Mouse (Mus musculus): ENCODE measurements around the gene Fam53b. TPM values are rescaled to one million over a fixed set of nuclear protein-coding genes. Genes with fewer than 3 reads are reported as not detected.

Fam53b gene
- polyA plus RNA-seq, 1 experiment: 26.5 TPM

- no peak overlapping the region for H3K4me3 ChIP-seq
- peaks cover 5% of the 10 kb centered on the region for H3K36me3 ChIP-seq (ENCODE audit: control insufficient read depth, insufficient read depth)
- H3K79me2 ChIP-seq (ENCODE audit: control insufficient read depth, insufficient read depth): no peaks in the 10 kb centered on the region
- H3K4me2 ChIP-seq (ENCODE audit: low read depth): no peak overlapping the region
- no peak overlapping the region for H3ac ChIP-seq (ENCODE audit: control insufficient read depth, insufficient read length)
- peak; percentile 36 to 88 (median 81) for TF ChIP-seq MYOD1 (IDR thresholded peaks at IDR 0.05; ENCODE audit: control insufficient read depth in 1 of 3, insufficient read length in 2 of 3, low read depth in 2 of 3)
- TF ChIP-seq MYOG (IDR thresholded peaks at IDR 0.05; ENCODE audit: control insufficient read depth in 1 of 3, insufficient read depth in 1 of 3, insufficient read length in 2 of 3, low read depth in 2 of 3): peak in 1 of 3 experiments; percentile 55
- TF ChIP-seq E2F4 (IDR thresholded peaks at IDR 0.05; ENCODE audit: insufficient read depth): no peak
- no peaks in the 10 kb centered on the region for H3K27me3 ChIP-seq (ENCODE audit: control insufficient read depth, insufficient read depth, insufficient read length)
Observed at GRCm38 (mm10) chr7:132841287-132841686, 27.6 kb upstream of the Fam53b start.

GRCm38 (mm10) chr7:132830955-132831354 lies 17.3 kb upstream of the Fam53b start:
- H3K27me3 ChIP-seq (ENCODE audit: control insufficient read depth, insufficient read depth, insufficient read length): no peaks in the 10 kb centered on the region
- H3K4me3 ChIP-seq: no peak overlapping the region
- H3K36me3 ChIP-seq (ENCODE audit: control insufficient read depth, insufficient read depth): peaks cover 26% of the 10 kb centered on the region
- no peak overlapping the region for H3ac ChIP-seq (ENCODE audit: control insufficient read depth, insufficient read length)
- H3K79me2 ChIP-seq (ENCODE audit: control insufficient read depth, insufficient read depth): no peaks in the 10 kb centered on the region
- no peak overlapping the region for H3K4me2 ChIP-seq (ENCODE audit: low read depth)
- TF ChIP-seq E2F4 (IDR thresholded peaks at IDR 0.05; ENCODE audit: insufficient read depth) (no peak), SRF (IDR thresholded peaks at IDR 0.05; ENCODE audit: control insufficient read depth, insufficient read length, low read depth) (no peak), REST (IDR thresholded peaks at IDR 0.05; ENCODE audit: insufficient read depth, insufficient read length) (no peak), POLR2A (IDR thresholded peaks at IDR 0.05; ENCODE audit: insufficient read length, low read depth) (no peak), POLR2AphosphoS2 (IDR thresholded peaks at IDR 0.05; ENCODE audit: insufficient read length, low read depth) (no peak), CEBPB (IDR thresholded peaks at IDR 0.05; ENCODE audit: insufficient read depth, poor library complexity, severe bottlenecking) (no peak), MYOD1 (IDR thresholded peaks at IDR 0.05; ENCODE audit: control insufficient read depth in 1 of 3, insufficient read length in 2 of 3, low read depth in 2 of 3) (no peak), MAX (IDR thresholded peaks at IDR 0.05; ENCODE audit: low read depth) (no peak), TCF3 (IDR thresholded peaks at IDR 0.05; ENCODE audit: insufficient read length, low read depth) (no peak), TCF12 (IDR thresholded peaks at IDR 0.05; ENCODE audit: insufficient read depth, poor library complexity, severe bottlenecking) (no peak), MYOG (IDR thresholded peaks at IDR 0.05; ENCODE audit: control insufficient read depth in 1 of 3, insufficient read depth in 1 of 3, insufficient read length in 2 of 3, low read depth in 2 of 3) (no peak), USF1 (IDR thresholded peaks at IDR 0.05; ENCODE audit: low read depth) (no peak)

DNA sequence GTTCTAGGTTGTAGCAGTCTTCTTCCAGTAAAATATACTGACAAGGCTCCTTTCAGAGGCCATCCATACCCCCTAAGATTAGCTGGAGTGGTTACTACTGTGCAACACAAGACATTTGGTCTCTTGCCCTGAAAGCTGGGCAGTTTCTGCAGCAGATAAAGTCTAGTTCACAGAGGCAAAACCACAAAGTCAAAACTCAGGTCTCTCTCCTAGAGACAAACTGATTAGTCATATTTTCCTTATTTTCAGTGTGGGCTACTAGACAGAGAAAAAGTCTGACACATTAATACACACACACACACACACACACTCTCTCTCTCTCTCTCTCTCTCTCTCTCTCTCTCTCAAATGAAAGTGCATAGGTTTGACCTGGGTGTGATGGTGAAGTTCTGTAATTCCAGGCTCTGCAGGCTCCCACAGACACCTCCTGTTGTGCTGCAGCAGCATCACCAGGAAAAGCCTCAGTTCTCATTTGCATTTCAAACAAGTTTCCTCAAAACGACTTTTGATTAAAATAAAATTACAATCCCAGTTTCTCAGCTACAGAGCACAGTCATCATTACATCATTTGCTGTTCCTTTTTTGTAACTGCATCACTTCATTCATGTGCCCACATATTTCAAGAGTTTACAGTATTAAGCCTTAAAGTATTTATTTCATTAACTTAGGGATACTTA lies 10.8 kb upstream of the Fam53b start:
- Histone ChIP-seq H3K79me2 (ENCODE audit: control insufficient read depth, insufficient read depth) (no peaks in the 10 kb centered on the region), H3K36me3 (ENCODE audit: control insufficient read depth, insufficient read depth) (peaks cover 21% of the 10 kb centered on the region), H3ac (ENCODE audit: control insufficient read depth, insufficient read length) (no peak overlapping the region), H3K4me2 (ENCODE audit: low read depth) (peak overlapping the region; percentile 6), H3K27me3 (ENCODE audit: control insufficient read depth, insufficient read depth, insufficient read length) (no peaks in the 10 kb centered on the region), H3K4me3 (no peak overlapping the region)
- TF ChIP-seq POLR2A (IDR thresholded peaks at IDR 0.05; ENCODE audit: insufficient read length, low read depth) (no peak), REST (IDR thresholded peaks at IDR 0.05; ENCODE audit: insufficient read depth, insufficient read length) (no peak), E2F4 (IDR thresholded peaks at IDR 0.05; ENCODE audit: insufficient read depth) (no peak), TCF3 (IDR thresholded peaks at IDR 0.05; ENCODE audit: insufficient read length, low read depth) (no peak), CEBPB (IDR thresholded peaks at IDR 0.05; ENCODE audit: insufficient read depth, poor library complexity, severe bottlenecking) (no peak), USF1 (IDR thresholded peaks at IDR 0.05; ENCODE audit: low read depth) (no peak), MYOG (IDR thresholded peaks at IDR 0.05; ENCODE audit: control insufficient read depth in 1 of 3, insufficient read depth in 1 of 3, insufficient read length in 2 of 3, low read depth in 2 of 3) (no peak), MAX (IDR thresholded peaks at IDR 0.05; ENCODE audit: low read depth) (no peak), POLR2AphosphoS2 (IDR thresholded peaks at IDR 0.05; ENCODE audit: insufficient read length, low read depth) (no peak), TCF12 (IDR thresholded peaks at IDR 0.05; ENCODE audit: insufficient read depth, poor library complexity, severe bottlenecking) (no peak), SRF (IDR thresholded peaks at IDR 0.05; ENCODE audit: control insufficient read depth, insufficient read length, low read depth) (no peak), MYOD1 (IDR thresholded peaks at IDR 0.05; ENCODE audit: control insufficient read depth in 1 of 3, insufficient read length in 2 of 3, low read depth in 2 of 3) (no peak)

DNA sequence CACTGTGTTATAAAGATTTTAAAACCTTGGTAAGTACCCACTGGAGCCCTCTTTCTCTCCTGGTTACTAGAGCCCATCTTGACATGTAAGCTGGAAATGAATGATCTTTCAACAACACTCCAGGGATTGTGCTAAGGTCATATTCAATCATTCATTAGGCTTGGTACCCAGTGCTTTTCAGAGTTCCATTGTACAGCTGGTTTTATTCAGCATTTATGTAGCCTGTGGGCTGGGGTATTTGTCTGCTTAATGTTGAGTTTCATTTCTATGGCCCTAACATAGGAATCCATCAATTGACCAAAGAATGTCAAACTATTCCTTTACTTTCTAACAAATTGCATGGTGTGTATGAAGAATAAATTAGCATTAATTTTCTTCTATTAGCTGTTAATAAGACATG lies 10.1 kb upstream of the Fam53b start:
- H3K36me3 ChIP-seq (ENCODE audit: control insufficient read depth, insufficient read depth): peaks cover 23% of the 10 kb centered on the region
- H3ac ChIP-seq (ENCODE audit: control insufficient read depth, insufficient read length): no peak overlapping the region
- H3K4me2 ChIP-seq (ENCODE audit: low read depth): no peak overlapping the region
- no peaks in the 10 kb centered on the region for H3K27me3 ChIP-seq (ENCODE audit: control insufficient read depth, insufficient read depth, insufficient read length)
- no peak overlapping the region for H3K4me3 ChIP-seq
- no peaks in the 10 kb centered on the region for H3K79me2 ChIP-seq (ENCODE audit: control insufficient read depth, insufficient read depth)
- TF ChIP-seq TCF3 (IDR thresholded peaks at IDR 0.05; ENCODE audit: insufficient read length, low read depth): no peak
- TF ChIP-seq USF1 (IDR thresholded peaks at IDR 0.05; ENCODE audit: low read depth): no peak
- no peak for TF ChIP-seq POLR2AphosphoS2 (IDR thresholded peaks at IDR 0.05; ENCODE audit: insufficient read length, low read depth)
- TF ChIP-seq REST (IDR thresholded peaks at IDR 0.05; ENCODE audit: insufficient read depth, insufficient read length): no peak
- no peak for TF ChIP-seq E2F4 (IDR thresholded peaks at IDR 0.05; ENCODE audit: insufficient read depth)
- TF ChIP-seq MYOG (IDR thresholded peaks at IDR 0.05; ENCODE audit: control insufficient read depth in 1 of 3, insufficient read depth in 1 of 3, insufficient read length in 2 of 3, low read depth in 2 of 3): no peak
- TF ChIP-seq MYOD1 (IDR thresholded peaks at IDR 0.05; ENCODE audit: control insufficient read depth in 1 of 3, insufficient read length in 2 of 3, low read depth in 2 of 3): no peak
- no peak for TF ChIP-seq MAX (IDR thresholded peaks at IDR 0.05; ENCODE audit: low read depth)
- no peak for TF ChIP-seq POLR2A (IDR thresholded peaks at IDR 0.05; ENCODE audit: insufficient read length, low read depth)
- TF ChIP-seq TCF12 (IDR thresholded peaks at IDR 0.05; ENCODE audit: insufficient read depth, poor library complexity, severe bottlenecking): no peak
- TF ChIP-seq SRF (IDR thresholded peaks at IDR 0.05; ENCODE audit: control insufficient read depth, insufficient read length, low read depth): no peak
- no peak for TF ChIP-seq CEBPB (IDR thresholded peaks at IDR 0.05; ENCODE audit: insufficient read depth, poor library complexity, severe bottlenecking)
